Mouse (Mus musculus): Measurements from ENCODE around the gene Utrn. TPM values are rescaled to one million over a fixed set of nuclear protein-coding genes. Genes with fewer than 3 reads are reported as not detected.

The Utrn gene
- total and polyA plus RNA-seq, 3 experiments = 0.31 to 1.1 (median 0.67) TPM

- dilution Hi-C loops (cut with MboI; ENCODE audit: extremely low pct_ligation_motif_present, extremely low pct_unique_long_range_greater_than_20kb, low sequenced_read_pairs) = no loop called here
- no peaks in the 10 kb centered on the region for H3K36me3 ChIP-seq (replicated peaks in 1 of 2; ENCODE audit: control insufficient read depth in 1 of 2, insufficient read depth in 1 of 2, low read length in 1 of 2)
Measured at GRCm38 (mm10) chr10:12354106-12354505, 515.1 kb downstream of the Utrn start.

GRCm38 (mm10) chr10:12339704-12340558 lies 529.2 kb downstream of the Utrn start:
- H3K27me3 ChIP-seq (replicated peaks) = no peaks in the 10 kb centered on the region
- H3K36me3 ChIP-seq (replicated peaks in 1 of 2; ENCODE audit: control insufficient read depth in 1 of 2, insufficient read depth in 1 of 2, low read length in 1 of 2) = no peaks in the 10 kb centered on the region
- no peak overlapping the region for H3K4me2 ChIP-seq (ENCODE audit: insufficient read depth, low read depth, poor library complexity, severe bottlenecking)
- H3K9me3 ChIP-seq (replicated peaks; ENCODE audit: low read length) = no peaks in the 10 kb centered on the region
- no peak overlapping the region for H3K4me3 ChIP-seq (replicated peaks in 1 of 3; ENCODE audit: low read depth in 2 of 3, low read length in 2 of 3, poor library complexity in 1 of 3)
- H3K27ac ChIP-seq (ENCODE audit: insufficient read depth, low read depth) = no peak overlapping the region
- TF ChIP-seq CHD2 (IDR thresholded peaks at IDR 0.05; ENCODE audit: low read length) = no peak
- no peak for TF ChIP-seq CHD1 (IDR thresholded peaks at IDR 0.05; ENCODE audit: low read depth, low read length)
- no peak for TF ChIP-seq MYC (IDR thresholded peaks at IDR 0.05; ENCODE audit: low read depth, low read length)
- TF ChIP-seq NELFE (IDR thresholded peaks at IDR 0.05; ENCODE audit: low read depth, low read length) = no peak
- TF ChIP-seq MAFK (IDR thresholded peaks at IDR 0.05; ENCODE audit: insufficient replicate concordance, low read length) = no peak
- TF ChIP-seq MAZ (IDR thresholded peaks at IDR 0.05; ENCODE audit: low read depth, low read length) = no peak
- no peak for TF ChIP-seq IRF4 (IDR thresholded peaks at IDR 0.05; ENCODE audit: low read depth, low read length)
- no peak for TF ChIP-seq MAX (IDR thresholded peaks at IDR 0.05; ENCODE audit: low read length)
- no peak for TF ChIP-seq BHLHE40 (IDR thresholded peaks at IDR 0.05; ENCODE audit: low read depth, low read length)
- TF ChIP-seq POLR2A (IDR thresholded peaks at IDR 0.05; ENCODE audit: low read depth, low read length) = no peak
- no peak for TF ChIP-seq POLR2AphosphoS2 (IDR thresholded peaks at IDR 0.05; ENCODE audit: low read depth, low read length)
- TF ChIP-seq MEF2A (IDR thresholded peaks at IDR 0.05; ENCODE audit: borderline replicate concordance, low read depth, low read length) = no peak
- no peak for TF ChIP-seq JUN (IDR thresholded peaks at IDR 0.05; ENCODE audit: insufficient read depth, low read depth, low read length)
- no peaks in the 10 kb centered on the region for H3K4me1 ChIP-seq (ENCODE audit: control insufficient read depth in 1 of 2, insufficient read depth in 2 of 2)
- no peak overlapping the region for H3K9ac ChIP-seq (ENCODE audit: insufficient read depth, low read depth)
- in situ Hi-C loops (cut with MboI; ENCODE audit: low pct_ligation_motif_present, low pct_unique_long_range_greater_than_20kb, low sequenced_read_pairs) (no loop called here), dilution Hi-C loops (cut with MboI; ENCODE audit: extremely low pct_ligation_motif_present, extremely low pct_unique_long_range_greater_than_20kb, low sequenced_read_pairs) (no loop called here)
- no peak for DNase-seq (ENCODE audit: extremely low read depth)
- no peaks in the 10 kb centered on the region for H3K79me2 ChIP-seq (replicated peaks; ENCODE audit: control insufficient read depth, extremely low read depth, insufficient read depth, poor library complexity, severe bottlenecking)

More at GRCm38 (mm10) chr10:12354106-12354505, 515.1 kb downstream of the Utrn start:
- H3K27ac ChIP-seq (ENCODE audit: insufficient read depth, low read depth) = no peak overlapping the region
- no peaks in the 10 kb centered on the region; a peak in 1 of 4 replicates for H3K4me1 ChIP-seq (ENCODE audit: control insufficient read depth in 1 of 2, insufficient read depth in 2 of 2)
- no peaks in the 10 kb centered on the region for H3K79me2 ChIP-seq (replicated peaks; ENCODE audit: control insufficient read depth, extremely low read depth, insufficient read depth, poor library complexity, severe bottlenecking)
- no peak overlapping the region for H3K4me3 ChIP-seq (replicated peaks in 1 of 3; ENCODE audit: low read depth in 2 of 3, low read length in 2 of 3, poor library complexity in 1 of 3)
- in situ Hi-C loops (cut with MboI; ENCODE audit: low pct_ligation_motif_present, low pct_unique_long_range_greater_than_20kb, low sequenced_read_pairs) = no loop called here
- no peak overlapping the region for H3K9ac ChIP-seq (ENCODE audit: insufficient read depth, low read depth)
- no peak for TF ChIP-seq ZC3H11A (IDR thresholded peaks at IDR 0.05; ENCODE audit: low read depth, low read length)
- no peak for TF ChIP-seq BHLHE40 (IDR thresholded peaks at IDR 0.05; ENCODE audit: low read depth, low read length)
- no peak for TF ChIP-seq HCFC1 (IDR thresholded peaks at IDR 0.05; ENCODE audit: low read depth, low read length)
- TF ChIP-seq MYC (IDR thresholded peaks at IDR 0.05; ENCODE audit: low read depth, low read length) = no peak
- TF ChIP-seq MAZ (IDR thresholded peaks at IDR 0.05; ENCODE audit: low read depth, low read length) = no peak
- no peak for TF ChIP-seq ZMIZ1 (IDR thresholded peaks at IDR 0.05; ENCODE audit: low read depth, low read length)
- TF ChIP-seq CTCF (conservative IDR thresholded peaks at IDR 0.05 in 1 of 2, IDR thresholded peaks at IDR 0.05 in 1 of 2; ENCODE audit: low read depth in 2 of 2, low read length in 2 of 2) = no peak
- TF ChIP-seq POLR2A (IDR thresholded peaks at IDR 0.05; ENCODE audit: low read depth, low read length) = no peak
- no peak for TF ChIP-seq USF1 (IDR thresholded peaks at IDR 0.05; ENCODE audit: low read depth, low read length)
- no peak for TF ChIP-seq IRF4 (IDR thresholded peaks at IDR 0.05; ENCODE audit: low read depth, low read length)
- TF ChIP-seq CHD1 (IDR thresholded peaks at IDR 0.05; ENCODE audit: low read depth, low read length) = no peak
- no peak for TF ChIP-seq GABPA (IDR thresholded peaks at IDR 0.05; ENCODE audit: insufficient replicate concordance, low read depth, low read length)
- no peak for TF ChIP-seq RCOR1 (conservative IDR thresholded peaks at IDR 0.05; ENCODE audit: low read depth, low read length)
- TF ChIP-seq E2F4 (IDR thresholded peaks at IDR 0.05; ENCODE audit: insufficient replicate concordance, low read depth, low read length) = no peak
- no peak for TF ChIP-seq ZKSCAN1 (IDR thresholded peaks at IDR 0.05; ENCODE audit: borderline replicate concordance, low read depth, low read length)
- TF ChIP-seq NRF1 (IDR thresholded peaks at IDR 0.05; ENCODE audit: low read depth, low read length) = no peak
- no peak overlapping the region for H3K4me2 ChIP-seq (ENCODE audit: insufficient read depth, low read depth, poor library complexity, severe bottlenecking)
- H3K27me3 ChIP-seq (replicated peaks) = no peaks in the 10 kb centered on the region
- no peak for DNase-seq (ENCODE audit: extremely low read depth)
- no peaks in the 10 kb centered on the region for H3K9me3 ChIP-seq (replicated peaks; ENCODE audit: low read length)
